Mouse (Mus musculus): ENCODE results near the gene Lifr. TPM values are rescaled to one million over a fixed set of nuclear protein-coding genes. Genes with fewer than 3 reads are reported as not detected.

The Lifr gene
- polyA plus RNA-seq, 1 experiment, result 39.2 TPM

- H3K27me3 ChIP-seq (ENCODE audit: control insufficient read depth, insufficient read depth, low read length), result peaks cover 8% of the 10 kb centered on the region; the same call in 1 of the 2 replicates
- peak; percentile 68; the same call in 1 of the 2 replicates for TF ChIP-seq POLR2A (IDR thresholded peaks at IDR 0.05; ENCODE audit: control insufficient read depth, extremely low read depth, insufficient read depth, low read length, poor library complexity)
- no peak for TF ChIP-seq CTCF (IDR thresholded peaks at IDR 0.05; ENCODE audit: borderline replicate concordance, control insufficient read depth, extremely low read depth, insufficient read depth, low read length, poor library complexity)
- H3K4me3 ChIP-seq (ENCODE audit: control insufficient read depth, insufficient read depth, low read length), result peak overlapping the region; percentile 79
- no peaks in the 10 kb centered on the region for H3K36me3 ChIP-seq (ENCODE audit: control insufficient read depth, insufficient read depth, low read length)
- DNase-seq, result peak; percentile 60
- under 1% methylated on average over 116 of the region's 116 CpGs for WGBS
- H3K27ac ChIP-seq (ENCODE audit: control insufficient read depth, insufficient read depth, low read length), result no peak overlapping the region
- peaks cover 7% of the 10 kb centered on the region; the same call in 1 of the 2 replicates for H3K4me1 ChIP-seq (replicated peaks; ENCODE audit: control insufficient read depth, insufficient read depth, low read length)
Observed at GRCm38 (mm10) chr15:7129127-7129943, 38.9 kb downstream of the Lifr start.

DNA sequence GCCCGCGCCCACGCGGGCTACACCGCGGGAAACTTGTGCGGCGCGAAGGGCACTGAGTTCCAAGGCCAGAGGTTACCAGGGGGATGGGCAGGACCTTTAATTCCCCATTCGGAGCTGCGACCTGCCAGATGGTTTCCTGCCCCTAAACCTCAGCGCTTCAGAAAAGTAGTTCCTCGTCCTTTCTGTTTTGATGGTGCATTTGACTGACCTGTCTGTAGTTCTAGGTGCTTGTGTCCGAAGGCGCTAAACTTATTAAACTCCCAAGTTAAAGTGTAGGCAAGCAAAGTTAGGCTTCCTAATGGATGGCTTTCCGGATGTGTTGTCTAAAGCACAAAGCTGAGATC lies 39.5 kb downstream of the Lifr start:
- no peak for DNase-seq
- Histone ChIP-seq H3K27me3 (ENCODE audit: control insufficient read depth, insufficient read depth, low read length) (peaks cover 8% of the 10 kb centered on the region; the same call in 1 of the 2 replicates), H3K36me3 (ENCODE audit: control insufficient read depth, insufficient read depth, low read length) (no peaks in the 10 kb centered on the region), H3K4me1 (replicated peaks; ENCODE audit: control insufficient read depth, insufficient read depth, low read length) (peaks cover 7% of the 10 kb centered on the region; the same call in 1 of the 2 replicates), H3K4me3 (ENCODE audit: control insufficient read depth, insufficient read depth, low read length) (peak overlapping the region; percentile 79), H3K27ac (ENCODE audit: control insufficient read depth, insufficient read depth, low read length) (no peak overlapping the region)
- TF ChIP-seq CTCF (IDR thresholded peaks at IDR 0.05; ENCODE audit: borderline replicate concordance, control insufficient read depth, extremely low read depth, insufficient read depth, low read length, poor library complexity), result no peak
- TF ChIP-seq POLR2A (IDR thresholded peaks at IDR 0.05; ENCODE audit: control insufficient read depth, extremely low read depth, insufficient read depth, low read length, poor library complexity), result no peak
- WGBS, result under 1% methylated on average over 16 of the region's 16 CpGs

- Histone ChIP-seq H3K27ac (ENCODE audit: control insufficient read depth, insufficient read depth, low read length) (no peak overlapping the region), H3K4me1 (replicated peaks; ENCODE audit: control insufficient read depth, insufficient read depth, low read length) (peaks cover 7% of the 10 kb centered on the region; the same call in 1 of the 2 replicates), H3K36me3 (ENCODE audit: control insufficient read depth, insufficient read depth, low read length) (no peaks in the 10 kb centered on the region), H3K27me3 (ENCODE audit: control insufficient read depth, insufficient read depth, low read length) (peaks cover 8% of the 10 kb centered on the region; the same call in 1 of the 2 replicates), H3K4me3 (ENCODE audit: control insufficient read depth, insufficient read depth, low read length) (no peak overlapping the region)
- DNase-seq, result no peak
- 48% methylated on average over 7 of the region's 7 CpGs for WGBS
- TF ChIP-seq CTCF (IDR thresholded peaks at IDR 0.05; ENCODE audit: borderline replicate concordance, control insufficient read depth, extremely low read depth, insufficient read depth, low read length, poor library complexity), result no peak
- no peak for TF ChIP-seq POLR2A (IDR thresholded peaks at IDR 0.05; ENCODE audit: control insufficient read depth, extremely low read depth, insufficient read depth, low read length, poor library complexity)
Observed at GRCm38 (mm10) chr15:7130691-7131225, 40.3 kb downstream of the Lifr start.

DNA sequence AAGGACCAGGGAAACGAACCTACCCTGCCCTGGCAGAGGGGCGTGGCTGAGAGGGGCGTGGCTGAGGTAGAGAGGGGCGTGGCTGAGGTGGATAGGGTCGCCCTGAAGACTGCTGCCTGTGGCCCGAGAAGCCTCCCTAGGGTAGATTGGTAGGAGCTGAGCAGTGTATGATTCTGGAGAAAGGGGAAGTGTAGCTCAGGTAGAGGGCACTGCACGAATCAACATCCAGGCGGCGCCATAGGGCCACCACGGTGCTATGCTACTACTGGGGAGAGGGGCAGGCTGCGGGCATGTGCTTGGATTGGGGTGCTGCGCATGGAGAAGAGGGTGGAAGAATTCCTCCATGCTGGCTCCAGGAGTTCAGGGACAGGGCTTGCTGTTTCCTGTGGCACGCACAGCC lies 42.3 kb downstream of the Lifr start:
- Histone ChIP-seq H3K27me3 (ENCODE audit: control insufficient read depth, insufficient read depth, low read length) (peaks cover 8% of the 10 kb centered on the region; the same call in 1 of the 2 replicates), H3K27ac (ENCODE audit: control insufficient read depth, insufficient read depth, low read length) (no peak overlapping the region), H3K36me3 (ENCODE audit: control insufficient read depth, insufficient read depth, low read length) (no peaks in the 10 kb centered on the region), H3K4me1 (replicated peaks; ENCODE audit: control insufficient read depth, insufficient read depth, low read length) (peaks cover 9% of the 10 kb centered on the region; the same call in 1 of the 2 replicates), H3K4me3 (ENCODE audit: control insufficient read depth, insufficient read depth, low read length) (no peak overlapping the region)
- 42% methylated on average over 13 of the region's 13 CpGs for WGBS
- TF ChIP-seq CTCF (IDR thresholded peaks at IDR 0.05; ENCODE audit: borderline replicate concordance, control insufficient read depth, extremely low read depth, insufficient read depth, low read length, poor library complexity) (no peak), POLR2A (IDR thresholded peaks at IDR 0.05; ENCODE audit: control insufficient read depth, extremely low read depth, insufficient read depth, low read length, poor library complexity) (no peak)
- DNase-seq, result peak; percentile 37

DNA sequence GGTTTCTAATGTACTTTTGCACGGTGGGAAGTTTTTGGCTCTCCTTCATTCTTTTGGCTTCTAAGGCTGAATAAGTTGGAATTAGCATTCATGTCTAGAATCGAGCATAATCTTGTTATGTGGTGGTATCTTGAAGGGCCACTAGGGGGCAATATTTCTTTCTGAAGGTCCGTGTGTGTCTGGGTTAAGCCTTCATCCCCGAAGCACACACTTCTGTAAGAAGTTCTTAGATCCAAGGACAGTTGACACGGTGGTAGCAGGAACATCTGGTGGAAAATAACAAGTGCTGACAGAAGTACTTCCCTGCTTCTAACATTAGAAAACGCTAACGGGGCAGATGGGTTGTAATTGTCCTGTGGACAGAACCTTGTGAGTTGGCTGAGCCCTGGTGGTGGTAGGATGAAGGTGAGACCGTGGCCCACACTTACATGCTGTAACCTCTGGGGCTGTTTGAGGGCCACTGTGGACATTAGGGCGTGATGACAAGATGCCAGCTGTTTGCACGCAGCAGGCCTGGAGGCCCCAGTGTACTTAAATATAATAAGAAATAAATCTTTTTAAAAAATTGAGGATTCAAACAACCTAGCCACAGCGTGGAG lies 44.1 kb downstream of the Lifr start:
- H3K27me3 ChIP-seq (ENCODE audit: control insufficient read depth, insufficient read depth, low read length), result peaks cover 1% of the 10 kb centered on the region; the same call in 1 of the 2 replicates
- WGBS, result 62% methylated on average over 11 of the region's 11 CpGs
- H3K27ac ChIP-seq (ENCODE audit: control insufficient read depth, insufficient read depth, low read length), result no peak overlapping the region

GRCm38 (mm10) chr15:7135982-7136562 lies 45.7 kb downstream of the Lifr start:
- Histone ChIP-seq H3K4me3 (ENCODE audit: control insufficient read depth, insufficient read depth, low read length) (no peak overlapping the region), H3K27ac (ENCODE audit: control insufficient read depth, insufficient read depth, low read length) (no peak overlapping the region), H3K36me3 (ENCODE audit: control insufficient read depth, insufficient read depth, low read length) (no peaks in the 10 kb centered on the region), H3K27me3 (ENCODE audit: control insufficient read depth, insufficient read depth, low read length) (no peaks in the 10 kb centered on the region), H3K4me1 (replicated peaks; ENCODE audit: control insufficient read depth, insufficient read depth, low read length) (0 out of 2 replicates have a peak, but pooled peaks cover 2% of the 10 kb centered on the region)
- no peak for DNase-seq
- TF ChIP-seq CTCF (IDR thresholded peaks at IDR 0.05; ENCODE audit: borderline replicate concordance, control insufficient read depth, extremely low read depth, insufficient read depth, low read length, poor library complexity) (no peak), POLR2A (IDR thresholded peaks at IDR 0.05; ENCODE audit: control insufficient read depth, extremely low read depth, insufficient read depth, low read length, poor library complexity) (no peak)
- WGBS, result 74% methylated on average over 6 of the region's 6 CpGs

More for the DNA sequence above, 44.1 kb downstream of the Lifr start:
- DNase-seq, result no peak
- H3K4me1 ChIP-seq (replicated peaks; ENCODE audit: control insufficient read depth, insufficient read depth, low read length), result peaks cover 6% of the 10 kb centered on the region; the same call in 1 of the 2 replicates
- TF ChIP-seq POLR2A (IDR thresholded peaks at IDR 0.05; ENCODE audit: control insufficient read depth, extremely low read depth, insufficient read depth, low read length, poor library complexity) (no peak), CTCF (IDR thresholded peaks at IDR 0.05; ENCODE audit: borderline replicate concordance, control insufficient read depth, extremely low read depth, insufficient read depth, low read length, poor library complexity) (no peak)
- H3K36me3 ChIP-seq (ENCODE audit: control insufficient read depth, insufficient read depth, low read length), result no peaks in the 10 kb centered on the region
- no peak overlapping the region for H3K4me3 ChIP-seq (ENCODE audit: control insufficient read depth, insufficient read depth, low read length)

Measured in thymus, adult 2 months (tissue).